In genomic region chr2:68298356-68298755, GRCm38 (mm10) we compare ENCODE assay signal across 15 mouse cellular contexts.
"Had no signal": no experiment of that assay in that cellular context is flagged by ENCODE, and none has a peak within 500 bp of the region (broad histone marks: within the 10 kb centered on the region; RNA-seq: fewer than 3 reads in every experiment).

No protein-coding gene starts in this region.

- H3K4me3 ChIP-seq: lung, embryonic 15.5 days; midbrain, embryonic 13.5 days; midbrain, embryonic 15.5 days; neural tube, embryonic 12.5 days; stomach, embryonic 15.5 days had no signal

- H3K9me3 ChIP-seq: lung, embryonic 15.5 days; midbrain, embryonic 13.5 days; midbrain, embryonic 15.5 days; neural tube, embryonic 12.5 days; stomach, embryonic 15.5 days had no signal

- H3K27me3 ChIP-seq: lung, embryonic 15.5 days; midbrain, embryonic 13.5 days; midbrain, embryonic 15.5 days; neural tube, embryonic 12.5 days; stomach, embryonic 15.5 days had no signal

- H3K4me1 ChIP-seq: stomach, embryonic 15.5 days had no signal

- H3K36me3 ChIP-seq: lung, embryonic 15.5 days; midbrain, embryonic 15.5 days; neural tube, embryonic 12.5 days; stomach, embryonic 15.5 days had no signal

- DNase-seq: liver, postnatal 0 days; lung, adult 2 months; lung, postnatal 14 days; lung, postnatal 4 days; right cerebral cortex, postnatal 14 days; thymus, adult 2 months; thymus, postnatal 25 days; thymus, postnatal 4 days had no signal

- ATAC-seq: liver, postnatal 0 days; lung, postnatal 0 days; midbrain, embryonic 13.5 days; midbrain, embryonic 15.5 days had no signal

- H3K9ac ChIP-seq: liver, postnatal 0 days; lung, embryonic 15.5 days; midbrain, embryonic 13.5 days; midbrain, embryonic 15.5 days; neural tube, embryonic 12.5 days; stomach, embryonic 15.5 days had no signal

- H3K27ac ChIP-seq: lung, embryonic 15.5 days; midbrain, embryonic 13.5 days; midbrain, embryonic 15.5 days; neural tube, embryonic 12.5 days; stomach, embryonic 15.5 days; stomach, postnatal 0 days had no signal
